Mouse (Mus musculus) hindbrain, embryonic 13.5 days (tissue): ENCODE data around the gene Gm47955. TPM values are rescaled to one million over a fixed set of nuclear protein-coding genes. Genes with fewer than 3 reads are reported as not detected.
A peak's percentile ranks its signal among the peaks of the same experiment; 100 is the strongest.
"Not testable (repeated sequence)": the region's sequence is repeated elsewhere in the genome, so short reads cannot be mapped to it uniquely, and the experiment has no call there.

Experiments
- ATAC-seq: fragments of 200-750 bp; cut with Nextera tagmentation; 2 replicates; pipeline ENCODE4 v1.8.0; 2017; ENCODE audit warnings: moderate TSS enrichment; ENCODE audit not compliant: low FRiP score
- H3K27ac ChIP-seq: fragments of 300-500 bp; sonication (generic); 2 replicates; pipeline ENCODE4 v1.5.1; 2015; ENCODE audit warnings: inconsistent platforms, mild to moderate bottlenecking, moderate library complexity
- H3K27me3 ChIP-seq: fragments of 300-500 bp; sonication (generic); 2 replicates; pipeline ENCODE4 v1.6.1; 2015; ENCODE audit warnings: mild to moderate bottlenecking, inconsistent platforms
- H3K36me3 ChIP-seq: fragments of 300-500 bp; sonication (generic); 2 replicates; pipeline ENCODE4 v1.6.1; 2015; ENCODE audit warnings: mild to moderate bottlenecking, inconsistent platforms
- H3K4me1 ChIP-seq: fragments of 300-500 bp; sonication (generic); replicated peaks from 2 replicates; pipeline ENCODE4 v1.6.1; 2015; ENCODE audit warnings: inconsistent platforms
- H3K4me2 ChIP-seq: fragments of 300-500 bp; sonication (generic); 2 replicates; pipeline ENCODE4 v1.6.1; 2015; ENCODE audit warnings: inconsistent platforms, mild to moderate bottlenecking, moderate library complexity
- H3K4me3 ChIP-seq: fragments of 300-500 bp; sonication (generic); 2 replicates; pipeline ENCODE4 v1.5.1; 2015; ENCODE audit warnings: mild to moderate bottlenecking, inconsistent platforms
- H3K9ac ChIP-seq: fragments of 300-500 bp; sonication (generic); 2 replicates; pipeline ENCODE4 v1.6.1; 2015; ENCODE audit warnings: mild to moderate bottlenecking, inconsistent platforms
- H3K9me3 ChIP-seq: fragments of 300-500 bp; sonication (generic); 2 replicates; pipeline ENCODE4 v1.6.1; 2016; ENCODE audit warnings: inconsistent platforms
- WGBS: fragments of 180-500 bp; shearing (Covaris S2); methylation state at CpG from one replicate; pipeline ENCODE4 v1.1.7; 2015; 5-methylcytosine and 5-hydroxymethylcytosine counted together
- polyA plus RNA-seq: library from polyadenylated mRNA; unstranded; fragments of >200 nt; fragmentation: Nextera tagmentation; extraction: Ambion mirVana; gene quantifications from 2 replicates; pipeline ENCODE4 v1.2.1, GENCODE M21; 2015

Gene Gm47955
- not detected in 2 replicates for polyA plus RNA-seq

DNA sequence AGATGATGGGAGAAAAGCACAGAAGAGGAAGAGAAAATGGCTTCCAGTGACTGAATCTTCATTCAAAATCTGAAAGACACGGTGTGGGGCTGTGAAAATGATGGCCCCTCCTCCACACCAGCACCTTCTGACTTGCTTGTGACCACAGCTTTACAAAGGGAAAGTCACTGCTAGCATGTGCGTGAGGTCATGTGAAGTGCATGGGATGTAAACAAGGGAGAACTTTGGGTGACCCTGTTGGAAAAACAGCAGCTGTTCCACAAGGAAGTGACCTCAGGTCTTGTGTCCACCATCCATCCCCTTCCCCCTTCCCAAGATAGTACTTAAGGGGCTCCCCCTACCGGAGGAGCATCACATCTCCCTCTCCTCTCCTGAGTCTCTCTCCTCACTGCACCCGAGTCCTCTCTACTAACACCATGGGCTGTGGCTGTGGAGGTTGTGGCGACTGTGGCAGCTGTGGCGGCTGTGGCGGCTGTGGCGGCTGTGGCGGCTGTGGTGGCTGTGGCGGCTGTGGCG, at the start of gene Gm47955:
Gene Gm47955 (plus strand): TSS at position 417 of the 516 bp plus-strand sequence.
- H3K27me3 ChIP-seq: no peaks in the 10 kb centered on the region
- no peak within 1 kb of the TSS for H3K4me2 ChIP-seq
- H3K4me1 ChIP-seq: no peaks in the 10 kb centered on the region
- no peak within 1 kb of the TSS for H3K27ac ChIP-seq
- no peaks in the 10 kb centered on the region for H3K9me3 ChIP-seq
- 93% methylated on average over 11 of the region's 11 CpGs for WGBS
- ATAC-seq: no peak
- no peak within 1 kb of the TSS for H3K4me3 ChIP-seq
- H3K9ac ChIP-seq: no peak within 1 kb of the TSS
- H3K36me3 ChIP-seq: no peaks in the 10 kb centered on the region

DNA sequence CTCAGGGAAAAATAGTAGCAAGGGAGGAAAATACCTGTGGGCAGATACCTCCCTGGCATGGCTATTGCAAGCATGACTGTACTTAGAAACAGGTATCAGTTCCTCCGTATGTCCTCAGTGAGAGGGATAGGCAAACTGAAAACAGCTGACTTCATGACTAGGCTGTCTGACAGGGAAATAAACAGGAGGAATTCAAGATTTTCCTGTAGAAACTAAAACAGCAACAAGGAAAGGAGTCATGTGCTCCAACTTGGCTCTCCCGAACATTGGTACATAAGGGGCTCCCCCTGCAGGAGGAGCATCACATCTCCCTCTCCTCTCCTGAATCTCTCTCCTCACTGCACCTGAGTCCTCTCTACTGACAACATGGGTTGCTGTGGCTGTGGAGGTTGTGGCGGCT, 47.1 kb upstream of the Gm47955 start, which contains the start of gene A030005L19Rik:
Gene A030005L19Rik (plus strand): TSS at position 301 of the 400 bp plus-strand sequence.
- H3K9me3 ChIP-seq: no peaks in the 10 kb centered on the region
- no peak within 1 kb of the TSS for H3K27ac ChIP-seq
- ATAC-seq: no peak
- 90% methylated on average over 3 of the region's 3 CpGs for WGBS
- no peak within 1 kb of the TSS for H3K4me2 ChIP-seq
- H3K4me1 ChIP-seq: no peaks in the 10 kb centered on the region
- H3K4me3 ChIP-seq: no peak within 1 kb of the TSS
- no peak within 1 kb of the TSS for H3K9ac ChIP-seq
- no peaks in the 10 kb centered on the region; the same call in 1 of the 2 replicates for H3K36me3 ChIP-seq
- H3K27me3 ChIP-seq: no peaks in the 10 kb centered on the region

DNA sequence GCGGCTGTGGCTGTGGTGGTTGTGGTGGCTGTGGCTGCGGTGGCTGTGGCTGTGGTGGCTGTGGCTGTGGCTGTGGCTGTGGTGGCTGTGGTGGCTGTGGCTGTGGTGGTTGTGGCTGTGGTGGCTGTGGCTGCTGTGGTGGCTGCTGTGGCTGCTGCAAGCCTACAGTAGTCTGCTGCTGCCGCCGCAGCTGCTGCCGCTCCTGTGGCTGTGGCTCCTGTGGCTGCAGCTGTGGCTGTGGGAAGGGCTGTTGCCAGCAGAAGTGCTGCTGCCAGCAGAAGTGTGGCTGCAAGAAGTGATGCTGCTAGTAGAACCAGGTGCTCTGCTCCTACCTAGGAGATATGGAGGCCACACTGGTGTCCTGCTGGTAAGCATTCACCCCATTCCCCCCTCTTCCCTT, 46.7 kb upstream of the Gm47955 start:
- not testable (repeated sequence) for H3K27me3 ChIP-seq, H3K4me2 ChIP-seq, H3K36me3 ChIP-seq, H3K4me3 ChIP-seq, H3K9ac ChIP-seq, H3K27ac ChIP-seq, H3K4me1 ChIP-seq, H3K9me3 ChIP-seq, ATAC-seq
- WGBS: 98% methylated on average over 5 of the region's 5 CpGs

DNA sequence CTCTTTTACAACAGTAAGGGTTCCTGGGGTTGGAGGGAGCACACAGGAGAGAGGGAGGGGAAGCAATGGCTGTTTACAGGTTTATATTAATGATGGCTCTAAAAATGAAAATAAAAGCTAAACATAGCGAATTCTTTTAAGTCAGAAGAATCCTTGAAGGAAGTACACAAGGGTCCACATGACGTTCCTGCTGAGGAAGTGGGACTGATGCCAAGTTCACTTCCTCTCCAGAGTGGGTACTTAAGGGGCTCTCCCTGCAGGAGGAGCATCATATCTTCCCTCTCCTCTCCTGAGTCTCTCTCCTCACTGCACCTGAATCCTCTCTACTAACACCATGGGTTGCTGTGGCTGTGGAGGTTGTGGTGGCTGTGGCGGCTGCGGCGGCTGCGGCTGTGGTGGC, 35.4 kb upstream of the Gm47955 start, which contains the start of gene A030014E15Rik:
Gene A030014E15Rik (plus strand): TSS at position 268 of the 400 bp plus-strand sequence.
- Histone ChIP-seq H3K27me3 (no peaks in the 10 kb centered on the region), H3K27ac (no peak within 1 kb of the TSS), H3K4me2 (no peak within 1 kb of the TSS), H3K4me1 (no peaks in the 10 kb centered on the region), H3K4me3 (no peak within 1 kb of the TSS), H3K9me3 (no peaks in the 10 kb centered on the region), H3K9ac (no peak within 1 kb of the TSS), H3K36me3 (no peaks in the 10 kb centered on the region)
- no peak for ATAC-seq
- WGBS: 94% methylated on average over 6 of the region's 6 CpGs

DNA sequence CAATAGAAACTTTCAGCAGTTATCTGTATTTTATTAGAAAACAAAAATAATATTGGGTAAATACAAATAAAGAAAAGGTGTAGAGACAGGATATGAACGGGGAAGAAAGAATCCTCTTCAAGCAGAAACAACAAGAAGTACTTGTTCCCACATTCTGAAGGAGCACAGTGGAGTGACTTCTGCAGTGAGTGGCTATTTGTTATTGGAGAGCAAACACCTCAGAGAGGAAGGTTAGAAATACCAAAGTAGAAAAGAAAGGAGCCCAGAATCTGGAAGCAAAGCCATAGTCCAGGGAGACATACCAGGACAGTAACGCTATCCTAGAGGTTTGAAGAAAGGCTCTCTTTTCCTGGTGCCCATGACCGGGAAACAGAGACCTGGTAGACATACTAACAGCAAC, 29.5 kb upstream of the Gm47955 start:
- not testable (repeated sequence) for H3K36me3 ChIP-seq, ATAC-seq, H3K4me3 ChIP-seq, H3K27me3 ChIP-seq, H3K4me1 ChIP-seq, H3K9me3 ChIP-seq, H3K27ac ChIP-seq, H3K4me2 ChIP-seq, H3K9ac ChIP-seq
- WGBS: 91% methylated on average over 3 of the region's 3 CpGs

DNA sequence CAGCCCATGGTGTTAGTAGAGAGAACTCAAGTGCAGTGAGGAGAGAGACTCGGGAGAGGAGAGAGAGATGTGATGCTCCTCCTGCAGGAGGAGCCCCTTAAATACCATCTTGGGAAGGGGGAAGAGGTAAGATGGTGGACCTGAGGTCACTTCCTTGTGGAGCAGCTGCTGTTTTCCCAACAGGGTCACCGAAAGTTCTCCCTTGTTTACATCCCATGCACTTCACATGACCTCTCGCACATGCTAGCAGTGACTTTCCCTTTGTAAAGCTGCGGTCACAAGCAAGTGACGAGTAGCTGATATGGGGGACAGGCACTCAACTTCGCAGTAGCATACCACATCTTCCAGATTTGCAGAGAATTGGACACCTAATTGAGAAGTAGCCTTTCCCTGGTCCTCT, 28.8 kb upstream of the Gm47955 start, which contains the start of gene Gm6217:
Gene Gm6217 (minus strand): TSS at position 74 of the 400 bp plus-strand sequence.
- H3K4me1 ChIP-seq, H3K4me2 ChIP-seq, H3K9me3 ChIP-seq, H3K36me3 ChIP-seq, H3K27me3 ChIP-seq, H3K4me3 ChIP-seq, H3K9ac ChIP-seq, H3K27ac ChIP-seq, ATAC-seq: not testable (repeated sequence)
- no CpG with 5 or more reads among the region's 6 CpGs for WGBS

DNA sequence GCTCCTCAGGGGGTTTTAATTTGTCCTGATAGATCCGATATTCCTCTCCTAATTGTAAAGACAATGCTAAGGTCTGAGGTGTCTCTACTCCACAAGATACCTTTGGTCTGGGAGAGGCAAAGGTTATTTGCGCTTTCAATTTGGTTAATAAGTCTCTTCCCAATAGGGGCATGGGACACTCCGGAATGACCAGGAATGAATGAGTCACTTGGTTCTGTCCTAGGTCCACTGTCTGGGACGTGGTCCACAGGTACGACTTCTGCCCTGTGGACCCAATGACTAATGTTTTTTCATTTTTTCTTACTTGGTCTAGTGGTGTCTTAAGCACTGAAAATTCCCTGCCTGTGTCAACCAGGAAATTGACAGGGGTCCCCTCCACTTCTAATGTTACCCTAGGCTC, 21.4 kb upstream of the Gm47955 start:
- H3K27me3 ChIP-seq: no peaks in the 10 kb centered on the region
- no peaks in the 10 kb centered on the region for H3K4me1 ChIP-seq
- 89% methylated on average over 5 of the region's 5 CpGs for WGBS
- H3K4me2 ChIP-seq: no peak overlapping the region
- H3K9ac ChIP-seq: no peak overlapping the region
- no peaks in the 10 kb centered on the region for H3K36me3 ChIP-seq
- H3K27ac ChIP-seq: no peak overlapping the region
- no peak for ATAC-seq
- no peak overlapping the region for H3K4me3 ChIP-seq
- H3K9me3 ChIP-seq: 0 out of 2 replicates have a peak, but pooled peaks cover 8% of the 10 kb centered on the region

DNA sequence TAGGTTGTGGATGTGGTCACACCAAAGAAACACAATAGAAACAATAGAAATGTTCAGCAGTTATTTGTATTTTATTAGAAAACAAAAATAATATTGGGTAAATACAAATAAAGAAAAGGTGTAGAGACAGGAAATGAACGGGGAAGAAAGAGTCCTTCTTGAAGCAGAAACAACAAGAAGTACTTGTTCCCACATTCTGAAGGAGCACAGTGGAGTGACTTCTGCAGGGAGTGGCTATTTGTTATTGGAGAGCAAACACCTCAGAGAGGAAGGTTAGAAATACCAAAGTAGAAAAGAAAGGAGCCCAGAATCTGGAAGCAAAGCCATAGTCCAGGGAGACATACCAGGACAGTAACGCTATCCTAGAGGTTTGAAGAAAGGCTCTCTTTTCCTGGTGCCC, 17.6 kb upstream of the Gm47955 start:
- not testable (repeated sequence) for H3K27ac ChIP-seq, H3K27me3 ChIP-seq, H3K4me1 ChIP-seq, H3K4me2 ChIP-seq, H3K9me3 ChIP-seq, H3K4me3 ChIP-seq, ATAC-seq, H3K36me3 ChIP-seq, H3K9ac ChIP-seq
- 97% methylated on average over 2 of the region's 2 CpGs for WGBS

DNA sequence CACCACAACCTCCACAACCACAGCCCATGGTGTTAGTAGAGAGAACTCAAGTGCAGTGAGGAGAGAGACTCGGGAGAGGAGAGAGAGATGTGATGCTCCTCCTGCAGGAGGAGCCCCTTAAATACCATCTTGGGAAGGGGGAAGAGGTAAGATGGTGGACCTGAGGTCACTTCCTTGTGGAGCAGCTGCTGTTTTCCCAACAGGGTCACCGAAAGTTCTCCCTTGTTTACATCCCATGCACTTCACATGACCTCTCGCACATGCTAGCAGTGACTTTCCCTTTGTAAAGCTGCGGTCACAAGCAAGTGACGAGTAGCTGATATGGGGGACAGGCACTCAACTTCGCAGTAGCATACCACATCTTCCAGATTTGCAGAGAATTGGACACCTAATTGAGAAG, 16.8 kb upstream of the Gm47955 start, which contains the start of gene A030003K21Rik:
Gene A030003K21Rik (minus strand): TSS at position 94 of the 400 bp plus-strand sequence.
- ATAC-seq, H3K36me3 ChIP-seq, H3K9me3 ChIP-seq, H3K27me3 ChIP-seq, H3K9ac ChIP-seq, H3K4me3 ChIP-seq, H3K4me2 ChIP-seq, H3K4me1 ChIP-seq, H3K27ac ChIP-seq: not testable (repeated sequence)
- WGBS: no CpG with 5 or more reads among the region's 6 CpGs

DNA sequence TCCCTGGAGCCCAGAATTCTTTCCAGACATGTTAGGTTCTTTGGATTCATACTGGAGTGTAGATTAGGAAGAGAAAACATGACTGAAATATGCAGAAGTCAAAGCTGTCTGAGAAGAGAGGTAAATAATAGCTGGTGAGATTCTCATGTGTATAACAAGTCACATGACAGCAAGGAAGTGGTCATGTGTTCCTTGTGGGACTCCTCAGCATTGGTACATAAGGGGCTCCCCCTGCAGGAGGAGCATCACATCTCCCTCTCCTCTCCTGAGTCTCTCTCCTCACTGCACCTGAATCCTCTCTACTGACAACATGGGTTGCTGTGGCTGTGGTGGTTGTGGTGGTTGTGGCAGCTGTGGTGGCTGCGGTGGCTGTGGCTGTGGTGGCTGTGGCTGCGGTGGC, 14.1 kb upstream of the Gm47955 start:
- not testable (repeated sequence) for H3K9ac ChIP-seq, ATAC-seq, H3K27ac ChIP-seq, H3K36me3 ChIP-seq, H3K4me1 ChIP-seq, H3K27me3 ChIP-seq, H3K4me3 ChIP-seq, H3K9me3 ChIP-seq, H3K4me2 ChIP-seq
- 100% methylated on average over 2 of the region's 2 CpGs for WGBS

DNA sequence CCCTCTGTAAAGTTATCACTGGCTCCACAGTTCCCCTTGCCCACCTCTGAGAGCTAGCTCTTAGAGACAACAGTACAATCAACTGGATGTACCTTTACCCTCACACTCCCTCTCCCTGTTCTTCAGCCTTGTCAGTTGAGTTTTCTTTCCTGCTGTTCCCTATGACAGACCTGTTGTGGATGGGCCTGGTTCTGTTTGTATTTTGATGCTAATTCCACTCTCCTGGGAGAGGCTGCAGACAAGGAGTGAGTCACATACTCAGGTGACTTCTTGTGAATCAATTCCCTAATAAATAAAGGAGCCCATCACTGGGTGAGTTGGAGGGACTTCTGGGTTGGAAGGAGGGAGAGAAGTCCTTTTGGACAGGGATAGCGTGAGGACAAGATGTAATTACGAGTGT, 11.5 kb upstream of the Gm47955 start:
- Histone ChIP-seq H3K27me3 (no peaks in the 10 kb centered on the region), H3K9ac (no peak overlapping the region), H3K4me3 (no peak overlapping the region), H3K27ac (no peak overlapping the region), H3K9me3 (no peaks in the 10 kb centered on the region), H3K4me2 (no peak overlapping the region), H3K4me1 (no peaks in the 10 kb centered on the region), H3K36me3 (no peaks in the 10 kb centered on the region)
- WGBS: 86% methylated on average over 2 of the region's 2 CpGs
- ATAC-seq: no peak

DNA sequence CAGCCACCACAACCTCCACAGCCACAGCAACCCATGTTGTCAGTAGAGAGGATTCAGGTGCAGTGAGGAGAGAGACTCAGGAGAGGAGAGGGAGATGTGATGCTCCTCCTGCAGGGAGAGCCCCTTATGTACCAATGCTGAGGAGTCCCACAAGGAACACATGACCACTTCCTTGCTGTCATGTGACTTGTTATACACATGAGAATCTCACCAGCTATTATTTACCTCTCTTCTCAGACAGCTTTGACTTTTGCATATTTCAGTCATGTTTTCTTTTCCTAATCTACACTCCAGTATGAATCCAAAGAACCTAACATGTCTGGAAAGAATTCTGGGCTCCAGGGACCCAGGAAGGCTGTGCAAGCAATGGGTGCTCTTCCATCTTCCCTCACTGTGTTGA, 4.2 kb upstream of the Gm47955 start, which contains the start of gene Gm7544:
Gene Gm7544 (minus strand): TSS at position 101 of the 400 bp plus-strand sequence.
- not testable (repeated sequence) for H3K9ac ChIP-seq, H3K27ac ChIP-seq, H3K27me3 ChIP-seq, H3K9me3 ChIP-seq, H3K4me3 ChIP-seq, H3K36me3 ChIP-seq, H3K4me2 ChIP-seq, ATAC-seq, H3K4me1 ChIP-seq

DNA sequence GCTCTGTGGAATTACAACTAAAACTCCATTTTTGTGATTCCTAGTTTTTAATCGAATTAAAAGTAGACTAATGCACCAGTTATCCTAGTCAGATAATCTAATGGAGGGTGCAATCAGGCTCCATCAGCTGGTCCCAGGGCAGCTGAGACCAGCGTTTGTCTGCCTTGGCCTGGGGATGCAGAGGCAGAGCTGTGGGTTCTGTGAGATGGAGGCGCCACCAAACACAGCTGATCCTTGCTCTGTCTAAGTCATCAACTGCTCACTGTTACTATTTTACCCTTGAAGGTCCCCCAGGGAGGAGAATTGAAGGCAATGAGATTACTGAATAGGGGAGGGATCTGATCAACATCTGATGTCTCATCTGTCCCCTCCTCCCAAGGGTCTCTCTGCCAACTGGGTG, 6.3 kb downstream of the Gm47955 start:
- Histone ChIP-seq H3K9ac (no peak overlapping the region), H3K36me3 (no peaks in the 10 kb centered on the region), H3K27me3 (no peaks in the 10 kb centered on the region), H3K4me3 (no peak overlapping the region), H3K9me3 (no peaks in the 10 kb centered on the region), H3K4me1 (peaks cover 4% of the 10 kb centered on the region; the same call in 1 of the 2 replicates), H3K4me2 (no peak overlapping the region), H3K27ac (no peak overlapping the region)
- peak; percentile 46; the same call in 1 of the 2 replicates for ATAC-seq
- 46% methylated on average over 3 of the region's 3 CpGs for WGBS
